Mouse (Mus musculus) hindbrain, postnatal 0 days (tissue): ENCODE data around the gene Cfap73. TPM values are rescaled to one million over a fixed set of nuclear protein-coding genes. Genes with fewer than 3 reads are reported as not detected.

ENCODE experiments used
- ATAC-seq: fragments of 200-750 bp; cut with Nextera tagmentation; 2 replicates; pipeline ENCODE4 v1.8.0; 2017; ENCODE audit warnings: mild to moderate bottlenecking, moderate TSS enrichment, moderate library complexity
- DNase-seq: peaks from one replicate; pipeline ENCODE4 v3.0.0-alpha.2; 2015; ENCODE audit warnings: low spot score
- H3K27ac ChIP-seq: fragments of 300-500 bp; sonication (generic); 2 replicates; pipeline ENCODE4 v1.5.1; 2014; ENCODE audit warnings: mild to moderate bottlenecking
- H3K27me3 ChIP-seq: fragments of 300-500 bp; sonication (generic); 2 replicates; pipeline ENCODE4 v1.6.1; 2014; ENCODE audit warnings: low read length, mixed read lengths; ENCODE audit not compliant: insufficient read depth
- H3K36me3 ChIP-seq: fragments of 300-500 bp; sonication (generic); 2 replicates; pipeline ENCODE4 v1.6.1; 2014; ENCODE audit warnings: low read length, mixed read lengths; ENCODE audit not compliant: insufficient read depth
- H3K4me1 ChIP-seq: fragments of 300-500 bp; sonication (generic); 2 replicates; pipeline ENCODE4 v1.6.1; 2014; ENCODE audit warnings: antibody characterized with exemption, low read length, mixed read lengths; ENCODE audit not compliant: insufficient read depth
- H3K4me2 ChIP-seq: fragments of 300-500 bp; sonication (generic); 2 replicates; pipeline ENCODE4 v1.6.1; 2014; ENCODE audit warnings: low read depth, mild to moderate bottlenecking, low read length, moderate library complexity, mixed read lengths
- H3K4me3 ChIP-seq: fragments of 300-500 bp; sonication (generic); 2 replicates; pipeline ENCODE4 v1.5.1; 2014; ENCODE audit warnings: low read length
- H3K9ac ChIP-seq: fragments of 300-500 bp; sonication (generic); replicated peaks from 2 replicates; pipeline ENCODE4 v1.6.1; 2014; ENCODE audit warnings: mild to moderate bottlenecking, low read length, moderate library complexity, mixed read lengths
- H3K9me3 ChIP-seq: fragments of 300-500 bp; sonication (generic); 2 replicates; pipeline ENCODE4 v1.6.1; 2016; ENCODE audit warnings: low read length, mixed read lengths
- CTCF ChIP-seq: IDR thresholded peaks from 2 replicates; pipeline ENCODE4 v1.5.1; 2016; ENCODE audit warnings: antibody characterized with exemption, control low read depth, low read depth
- WGBS: fragments of 180-500 bp; shearing (Covaris S2); extraction: QIAGEN DNeasy Blood & Tissue Kit; methylation state at CpG from one replicate; pipeline ENCODE4 v1.1.7; 2014; 5-methylcytosine and 5-hydroxymethylcytosine counted together
- polyA plus RNA-seq: library from polyadenylated mRNA; unstranded; fragments of >200 nt; fragmentation: Nextera tagmentation; extraction: Ambion mirVana; gene quantifications from 2 replicates; pipeline ENCODE4 v1.2.1, GENCODE M21; 2015
- total RNA-seq: library from RNA; depleted of rRNA; stranded (reverse); fragments of >200 nt; gene quantifications from 2 replicates; pipeline ENCODE4 v1.2.3, GENCODE M21; 2014; rRNA removed

The Cfap73 gene
- total and polyA plus RNA-seq, 2 experiments from 2014 or later: 0.21 to 0.26 TPM

GRCm38 (mm10) chr5:120582002-120582401, 52.0 kb downstream of the Cfap73 start:
- H3K4me1 ChIP-seq: peaks cover 20% of the 10 kb centered on the region
- ATAC-seq: no peak
- H3K9ac ChIP-seq: no peak overlapping the region
- no peaks in the 10 kb centered on the region for H3K9me3 ChIP-seq
- H3K27ac ChIP-seq: no peak overlapping the region
- H3K4me2 ChIP-seq: no peak overlapping the region
- peaks cover 12% of the 10 kb centered on the region for H3K36me3 ChIP-seq
- no peaks in the 10 kb centered on the region for H3K27me3 ChIP-seq
- no peak for DNase-seq
- H3K4me3 ChIP-seq: no peak overlapping the region
- TF ChIP-seq CTCF: no peak
- WGBS: 83% methylated on average over 9 of the region's 9 CpGs

GRCm38 (mm10) chr5:120579898-120580626, 54.0 kb downstream of the Cfap73 start:
- 69% methylated on average over 26 of the region's 26 CpGs for WGBS
- Histone ChIP-seq H3K27me3 (no peaks in the 10 kb centered on the region), H3K4me1 (peaks cover 16% of the 10 kb centered on the region), H3K36me3 (peaks cover 12% of the 10 kb centered on the region), H3K9me3 (no peaks in the 10 kb centered on the region), H3K4me2 (no peak overlapping the region), H3K4me3 (no peak overlapping the region), H3K27ac (peak overlapping the region; percentile 70), H3K9ac (peak overlapping the region; percentile 30; the same call in 1 of the 2 replicates)
- no peak for TF ChIP-seq CTCF
- DNase-seq (no peak), ATAC-seq (peak; percentile 59)

- no peak for TF ChIP-seq CTCF
- Histone ChIP-seq H3K27me3 (no peaks in the 10 kb centered on the region), H3K4me1 (peaks cover 18% of the 10 kb centered on the region), H3K9me3 (no peaks in the 10 kb centered on the region), H3K4me2 (peak overlapping the region; percentile 13; the same call in 1 of the 2 replicates), H3K4me3 (no peak overlapping the region), H3K36me3 (peaks cover 12% of the 10 kb centered on the region), H3K27ac (peak overlapping the region; percentile 70), H3K9ac (peak overlapping the region; percentile 30; the same call in 1 of the 2 replicates)
- 39% methylated on average over 26 of the region's 26 CpGs for WGBS
- ATAC-seq (peak; percentile 61), DNase-seq (peak; percentile 61)
These were observed 54.7 kb downstream of the Cfap73 start for GRCm38 (mm10) chr5:120579211-120579897.

GRCm38 (mm10) chr5:120578504-120579081, 55.4 kb downstream of the Cfap73 start:
- no peaks in the 10 kb centered on the region for H3K9me3 ChIP-seq
- no peak for TF ChIP-seq CTCF
- H3K27me3 ChIP-seq: no peaks in the 10 kb centered on the region
- peaks cover 12% of the 10 kb centered on the region for H3K36me3 ChIP-seq
- DNase-seq (no peak), ATAC-seq (no peak)
- peaks cover 18% of the 10 kb centered on the region for H3K4me1 ChIP-seq
- H3K4me3 ChIP-seq: no peak overlapping the region
- H3K4me2 ChIP-seq: no peak overlapping the region
- no peak overlapping the region for H3K9ac ChIP-seq
- H3K27ac ChIP-seq: peak overlapping the region; percentile 70; the same call in 1 of the 2 replicates
- WGBS: 47% methylated on average over 12 of the region's 12 CpGs

Other genes starting within 250 kb of the Cfap73 start
- gene Lhx5, start 202.5 kb downstream of the Cfap73 start, total RNA-seq: 26.2 and 31.0 TPM in 2 replicates
- 14.0 and 15.2 TPM in 2 replicates for gene Lhx5, start 202.5 kb downstream of the Cfap73 start, polyA plus RNA-seq
- gene Sdsl, start 161.4 kb downstream of the Cfap73 start, total RNA-seq: 4.6 and 6.0 TPM in 2 replicates
- 7.8 and 8.1 TPM in 2 replicates for gene Sdsl, start 161.4 kb downstream of the Cfap73 start, polyA plus RNA-seq
- 0.50 TPM in 1 of 2 replicates, not detected in the other for gene Sds, start 157.7 kb downstream of the Cfap73 start, total RNA-seq
- 0.20 and 0.59 TPM in 2 replicates for gene Sds, start 157.7 kb downstream of the Cfap73 start, polyA plus RNA-seq
- 32.0 and 35.2 TPM in 2 replicates for gene Plbd2, start 130.6 kb downstream of the Cfap73 start, total RNA-seq
- gene Plbd2, start 130.6 kb downstream of the Cfap73 start, polyA plus RNA-seq: 49.9 and 53.9 TPM in 2 replicates
- gene Slc8b1, start 123.1 kb downstream of the Cfap73 start, total RNA-seq: 3.7 and 4.0 TPM in 2 replicates
- 2.5 and 2.7 TPM in 2 replicates for gene Slc8b1, start 123.1 kb downstream of the Cfap73 start, polyA plus RNA-seq
- 24.5 and 30.7 TPM in 2 replicates for gene Tpcn1, start 45.6 kb downstream of the Cfap73 start, total RNA-seq
- 15.4 and 16.1 TPM in 2 replicates for gene Tpcn1, start 45.6 kb downstream of the Cfap73 start, polyA plus RNA-seq
- gene Iqcd, start 45.2 kb downstream of the Cfap73 start, total RNA-seq: 0.63 and 1.9 TPM in 2 replicates
- gene Iqcd, start 45.2 kb downstream of the Cfap73 start, polyA plus RNA-seq: 1.8 and 2.0 TPM in 2 replicates
- gene Rita1, start 21.6 kb downstream of the Cfap73 start, total RNA-seq: 38.0 and 38.6 TPM in 2 replicates
- gene Rita1, start 21.6 kb downstream of the Cfap73 start, polyA plus RNA-seq: 30.1 and 30.4 TPM in 2 replicates
- gene Ddx54, start 21.5 kb downstream of the Cfap73 start, total RNA-seq: 37.3 and 40.1 TPM in 2 replicates
- gene Ddx54, start 21.5 kb downstream of the Cfap73 start, polyA plus RNA-seq: 30.8 and 31.9 TPM in 2 replicates
- 3.9 and 8.2 TPM in 2 replicates for gene Rasal1, start 14.6 kb upstream of the Cfap73 start, total RNA-seq
- gene Rasal1, start 14.6 kb upstream of the Cfap73 start, polyA plus RNA-seq: 3.2 and 4.7 TPM in 2 replicates
- 230 and 246 TPM in 2 replicates for gene Dtx1, start 77.7 kb upstream of the Cfap73 start, total RNA-seq
- 51.4 and 52.9 TPM in 2 replicates for gene Dtx1, start 77.7 kb upstream of the Cfap73 start, polyA plus RNA-seq
- 0.43 and 1.3 TPM in 2 replicates for gene Oas2, start 115.6 kb upstream of the Cfap73 start, total RNA-seq
- 0.24 and 0.45 TPM in 2 replicates for gene Oas2, start 115.6 kb upstream of the Cfap73 start, polyA plus RNA-seq
- gene Oas3, start 143.4 kb upstream of the Cfap73 start, total RNA-seq: 0.31 and 0.50 TPM in 2 replicates
- 0.43 and 0.58 TPM in 2 replicates for gene Oas3, start 143.4 kb upstream of the Cfap73 start, polyA plus RNA-seq
- 0.26 TPM in 1 of 2 replicates, not detected in the other for gene Oas1e, start 161.3 kb upstream of the Cfap73 start, total RNA-seq
- gene Oas1e, start 161.3 kb upstream of the Cfap73 start, polyA plus RNA-seq: 0.42 and 0.90 TPM in 2 replicates
- 0.58 and 1.2 TPM in 2 replicates for gene Oas1c, start 178.3 kb upstream of the Cfap73 start, total RNA-seq
- 0.61 and 0.64 TPM in 2 replicates for gene Oas1c, start 178.3 kb upstream of the Cfap73 start, polyA plus RNA-seq
- not detected in 2 replicates for gene Oas1f, start 213.1 kb upstream of the Cfap73 start, total RNA-seq
- not detected in 2 replicates for gene Oas1f, start 213.1 kb upstream of the Cfap73 start, polyA plus RNA-seq
- not detected in 2 replicates for gene Oas1h, start 227.2 kb upstream of the Cfap73 start, total RNA-seq
- gene Oas1h, start 227.2 kb upstream of the Cfap73 start, polyA plus RNA-seq: not detected in 2 replicates